Mouse (Mus musculus): Measurements from ENCODE around the gene Pcolce2.

Gene Pcolce2

GRCm38 (mm10) chr9:95712574-95712973 is 75.2 kb downstream of the Pcolce2 start:
- DNase-seq, result no peak

- DNase-seq, result no peak
These were observed 98.8 kb downstream of the Pcolce2 start for GRCm38 (mm10) chr9:95736238-95736637.

GRCm38 (mm10) chr9:95744845-95745613 is 107.6 kb downstream of the Pcolce2 start:
- peak; percentile 84 for DNase-seq

GRCm38 (mm10) chr9:95747298-95747697 is 109.9 kb downstream of the Pcolce2 start:
- DNase-seq, result peak; percentile 35

Data from heart, adult 11 months (tissue).